ENCODE assay signal across 9 mouse cellular contexts in genomic region chr4:150915181-150915906, GRCm38 (mm10). TPM values are rescaled to one million over a fixed set of nuclear protein-coding genes. Genes with fewer than 3 reads are reported as not detected.
DNase-seq lines count a peak whose midpoint lies in the region; ATAC-seq and TF ChIP-seq lines count a peak whose summit lies in the region.
"Had no signal": no experiment of that assay in that cellular context is flagged by ENCODE, and none has a peak within 500 bp of the region (broad histone marks: within the 10 kb centered on the region; RNA-seq: fewer than 3 reads in every experiment).

No protein-coding gene starts in this region.

- peak overlapping the region; percentile 66 for H3K4me2 ChIP-seq in embryonic facial prominence, embryonic 12.5 days (replicated peaks)

- H3K4me3 ChIP-seq in embryonic facial prominence, embryonic 12.5 days: peak overlapping the region; percentile 66
- peak overlapping the region; percentile 65; the same call in 1 of the 2 replicates for H3K4me3 ChIP-seq in olfactory bulb, adult 2 months (ENCODE audit: insufficient read depth, low read depth, low read length)

- no peaks in the 10 kb centered on the region for H3K9me3 ChIP-seq in embryonic facial prominence, embryonic 12.5 days

- no peak overlapping the region for H3K27ac ChIP-seq in embryonic facial prominence, embryonic 12.5 days
- H3K27ac ChIP-seq in olfactory bulb, adult 2 months (ENCODE audit: insufficient read depth, low read depth, low read length): peak overlapping the region; percentile 82

- no peak for ATAC-seq in embryonic facial prominence, embryonic 12.5 days (ENCODE audit: insufficient number of reproducible peaks, insufficient read depth, low FRiP score, low TSS enrichment)

- no peak for TF ChIP-seq POLR2A in olfactory bulb, adult 2 months (IDR thresholded peaks at IDR 0.05; ENCODE audit: insufficient read depth, low read depth, low read length)

- no peaks in the 10 kb centered on the region for H3K27me3 ChIP-seq in embryonic facial prominence, embryonic 12.5 days

- no peak for TF ChIP-seq CTCF in olfactory bulb, adult 2 months (IDR thresholded peaks at IDR 0.05; ENCODE audit: insufficient read depth, low read depth, low read length)

- no peaks in the 10 kb centered on the region for H3K36me3 ChIP-seq in embryonic facial prominence, embryonic 12.5 days

- intact Hi-C loops in left cerebral cortex, postnatal 14 days (cut with DNase I): no loop called here

- peak overlapping the region; percentile 80 for H3K9ac ChIP-seq in embryonic facial prominence, embryonic 12.5 days

- DNase-seq in kidney, adult 11 months: peak; percentile 12
- no peak for DNase-seq in kidney, postnatal 14 days
- DNase-seq in CD4-positive, CD25-positive, alpha-beta regulatory T cell, adult 2 months (ENCODE audit: low read depth, low spot score): peak; percentile 89
- peak; percentile 33 to 78 for DNase-seq in left cerebral cortex, postnatal 14 days (ENCODE audit: low spot score in 2 of 2)
- no peak for DNase-seq in cerebellum, postnatal 25 days
- DNase-seq in spleen, postnatal 4 days (ENCODE audit: low spot score in 2 of 2): no peak

- 61% methylated on average over 10 of the region's 10 CpGs for WGBS in embryonic facial prominence, embryonic 12.5 days
- 30% methylated on average over 10 of the region's 10 CpGs for WGBS in olfactory bulb, adult 2 months

- H3K4me1 ChIP-seq in embryonic facial prominence, embryonic 12.5 days: peaks cover 16% of the 10 kb centered on the region
- peaks cover 6% of the 10 kb centered on the region; the same call in 1 of the 2 replicates for H3K4me1 ChIP-seq in olfactory bulb, adult 2 months (ENCODE audit: control insufficient read depth, insufficient read depth, low read length)

RNA-seq across cellular contexts. Expression of gene Tnfrsf9, which starts 1.0 kb away (rescaled TPM):
- polyA plus RNA-seq in embryonic facial prominence, embryonic 12.5 days (2016; fragmentation: Nextera tagmentation; extraction: Ambion mirVana): 0.29 and 1.0 TPM in 2 replicates
- total RNA-seq in left cerebral cortex, postnatal 14 days (2021): under 1 TPM; 0.36 to 0.40 TPM
- not detected in 2 replicates for polyA plus RNA-seq in olfactory bulb, adult 2 months (2012; ENCODE audit: insufficient read depth, insufficient read length, low replicate concordance, missing spikeins)
- total RNA-seq: common myeloid progenitor, adult 5-6 weeks had no signal

RNA-seq across cellular contexts. Expression of gene Park7, which starts 1.1 kb away (rescaled TPM):
- polyA plus RNA-seq in embryonic facial prominence, embryonic 12.5 days (2016; fragmentation: Nextera tagmentation; extraction: Ambion mirVana): 425 and 444 TPM in 2 replicates
- 100 to 1,000 TPM; 203 to 206 TPM for total RNA-seq in left cerebral cortex, postnatal 14 days (2021)
- polyA plus RNA-seq in olfactory bulb, adult 2 months (2012; ENCODE audit: insufficient read depth, insufficient read length, low replicate concordance, missing spikeins): not detected in 2 replicates

Comparison
In these comparisons a context has a peak if more than half of its experiments do, and no peak if none do; other contexts are left out.
1. DNase-seq: peak in kidney, adult 11 months (single experiment), CD4-positive, CD25-positive, alpha-beta regulatory T cell, adult 2 months (single experiment) and left cerebral cortex, postnatal 14 days (2 of 2); none in kidney, postnatal 14 days (single experiment), cerebellum, postnatal 25 days (0 of 2) and spleen, postnatal 4 days (0 of 2).